Mouse (Mus musculus): ENCODE results near the gene Npas3.

The Npas3 gene

GRCm38 (mm10) chr12:53722156-53722555 is 473.7 kb downstream of the Npas3 start:
- no peak for DNase-seq

DNA sequence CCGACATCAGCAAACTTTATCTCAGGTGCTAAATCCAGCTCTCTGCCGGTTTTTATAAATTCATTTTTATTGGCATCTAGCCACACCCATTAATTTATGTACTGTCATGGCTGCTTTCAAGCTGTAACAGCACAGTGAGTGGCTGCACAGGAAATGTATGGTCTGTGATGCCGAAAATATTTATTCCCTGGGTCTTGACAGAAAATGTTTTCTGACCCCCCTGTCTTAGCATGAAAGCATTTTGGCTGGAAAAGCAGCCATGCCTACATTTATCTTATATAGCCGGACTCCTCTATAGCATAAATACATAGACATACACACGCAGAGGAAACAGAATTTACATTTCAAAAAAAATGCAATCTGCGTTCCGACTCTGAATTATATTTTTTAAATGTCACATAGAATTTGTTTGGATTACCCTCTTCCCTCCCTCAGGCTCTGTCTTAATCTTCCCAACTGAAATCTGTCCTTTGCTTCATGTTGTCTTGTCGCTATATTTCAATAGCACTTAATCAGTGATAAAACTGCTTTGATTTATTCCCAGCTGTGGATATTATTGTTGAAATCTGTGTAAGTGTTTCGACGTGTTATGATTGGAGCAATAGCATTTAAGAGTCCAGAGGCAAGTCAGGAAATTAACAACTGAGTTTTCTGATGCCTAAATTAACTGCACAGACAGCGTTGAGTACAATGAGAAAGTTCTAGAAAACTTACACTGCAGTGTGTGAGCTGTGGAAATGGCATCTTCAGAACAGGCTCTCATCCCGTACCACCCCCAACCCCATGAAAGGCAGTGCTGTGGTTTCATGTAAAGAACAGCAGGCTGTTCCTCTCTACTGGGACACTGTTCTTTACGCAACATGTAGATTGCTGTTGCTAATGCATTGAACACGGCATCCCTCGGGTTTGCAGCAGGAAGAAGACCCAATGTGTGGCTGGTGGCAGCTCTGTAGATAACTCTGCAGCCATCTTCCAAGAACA is 474.5 kb downstream of the Npas3 start:
- no peak for DNase-seq

DNA sequence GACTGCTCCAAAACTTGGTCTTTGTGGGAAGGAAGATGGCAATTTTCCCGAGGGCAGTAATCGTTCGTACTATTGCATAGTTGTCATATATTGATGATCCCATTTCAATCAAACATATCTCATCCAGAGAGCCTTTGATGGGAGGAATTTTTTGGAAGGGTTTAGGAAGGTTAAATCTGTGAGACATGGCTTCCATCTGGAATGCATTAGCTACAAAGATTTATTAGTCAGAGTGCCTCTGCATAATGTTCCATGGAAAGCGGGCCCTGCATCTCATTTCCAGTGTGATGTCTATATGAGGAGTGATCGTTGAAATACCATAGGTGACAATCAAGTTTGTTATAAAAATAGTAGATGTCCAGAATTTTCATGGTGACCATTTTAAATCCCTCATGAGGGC is 480.8 kb downstream of the Npas3 start:
- DNase-seq = no peak

DNA sequence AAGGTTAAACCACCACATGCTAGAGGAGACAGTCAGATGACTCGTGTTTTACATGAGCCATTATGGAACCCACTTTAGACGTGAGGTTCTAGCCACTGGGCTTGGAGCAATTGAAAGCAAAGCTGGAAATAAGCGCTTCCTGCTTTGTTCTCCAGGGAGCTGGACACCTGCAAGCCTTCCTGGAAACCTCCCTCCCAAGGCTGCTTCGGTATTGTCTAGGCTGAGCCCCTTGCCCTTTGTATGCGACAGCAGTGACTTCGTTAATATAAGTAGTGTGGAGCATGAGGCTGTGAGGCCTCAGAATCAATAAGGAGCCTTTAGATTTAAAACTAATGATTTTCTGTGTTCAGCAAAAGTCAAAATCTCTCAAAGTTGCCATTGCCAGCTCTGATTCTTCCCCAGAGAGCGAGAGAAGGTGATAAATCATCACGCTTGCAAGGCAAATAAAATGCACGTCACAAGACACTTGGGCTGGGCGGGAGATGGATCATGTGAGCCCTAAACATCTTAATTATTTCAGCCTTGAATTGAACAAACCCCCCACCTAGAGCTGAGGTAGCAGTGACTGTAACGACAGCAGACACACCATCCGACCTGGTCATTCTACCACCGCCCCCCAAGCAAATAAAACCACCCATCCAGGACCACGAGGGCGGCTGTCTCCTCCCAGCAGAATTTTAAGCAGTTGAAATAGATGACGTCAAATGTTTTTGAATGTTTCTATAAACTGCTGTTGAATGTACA is 490.2 kb downstream of the Npas3 start:
- no peak for DNase-seq

DNA sequence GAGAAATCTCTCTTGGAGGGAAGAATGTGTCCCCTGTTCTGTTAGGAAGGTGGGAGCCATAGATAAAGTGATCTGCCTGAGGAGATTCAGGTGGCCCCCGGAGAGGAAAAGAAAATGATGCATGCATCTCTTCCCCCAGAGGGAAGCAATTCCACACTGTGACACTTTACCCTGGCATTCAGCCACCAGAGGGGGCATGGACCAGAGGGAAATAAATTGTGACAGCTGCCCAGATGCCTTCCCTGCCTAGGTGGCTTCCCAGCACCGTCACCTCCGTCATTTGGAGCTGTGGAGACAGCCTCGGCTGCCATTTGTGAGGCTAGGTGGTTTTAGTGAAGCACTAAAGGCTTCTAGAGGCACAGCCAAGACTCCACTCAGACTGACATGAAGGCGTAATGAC is 498.2 kb downstream of the Npas3 start:
- DNase-seq = no peak

DNA sequence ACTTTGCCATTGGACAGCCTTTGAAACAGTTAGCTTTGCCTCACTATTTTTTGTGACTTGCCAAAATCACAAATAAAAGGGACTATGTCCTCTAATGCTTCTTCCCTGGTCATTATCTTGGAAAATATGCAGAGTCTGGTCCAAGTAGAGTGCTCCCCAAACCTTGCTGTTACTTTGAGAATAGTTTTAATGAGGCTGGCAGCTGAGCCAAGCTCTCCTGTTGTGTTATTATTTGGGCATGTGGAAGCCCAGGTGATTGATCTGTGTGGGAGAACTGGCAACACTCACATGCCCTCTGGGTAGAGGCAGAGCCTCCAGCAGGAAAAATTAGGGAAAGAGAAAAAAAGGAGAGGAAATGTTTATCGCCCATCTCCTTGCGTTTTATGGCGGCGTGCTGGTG is 500.9 kb downstream of the Npas3 start:
- DNase-seq = no peak

DNA sequence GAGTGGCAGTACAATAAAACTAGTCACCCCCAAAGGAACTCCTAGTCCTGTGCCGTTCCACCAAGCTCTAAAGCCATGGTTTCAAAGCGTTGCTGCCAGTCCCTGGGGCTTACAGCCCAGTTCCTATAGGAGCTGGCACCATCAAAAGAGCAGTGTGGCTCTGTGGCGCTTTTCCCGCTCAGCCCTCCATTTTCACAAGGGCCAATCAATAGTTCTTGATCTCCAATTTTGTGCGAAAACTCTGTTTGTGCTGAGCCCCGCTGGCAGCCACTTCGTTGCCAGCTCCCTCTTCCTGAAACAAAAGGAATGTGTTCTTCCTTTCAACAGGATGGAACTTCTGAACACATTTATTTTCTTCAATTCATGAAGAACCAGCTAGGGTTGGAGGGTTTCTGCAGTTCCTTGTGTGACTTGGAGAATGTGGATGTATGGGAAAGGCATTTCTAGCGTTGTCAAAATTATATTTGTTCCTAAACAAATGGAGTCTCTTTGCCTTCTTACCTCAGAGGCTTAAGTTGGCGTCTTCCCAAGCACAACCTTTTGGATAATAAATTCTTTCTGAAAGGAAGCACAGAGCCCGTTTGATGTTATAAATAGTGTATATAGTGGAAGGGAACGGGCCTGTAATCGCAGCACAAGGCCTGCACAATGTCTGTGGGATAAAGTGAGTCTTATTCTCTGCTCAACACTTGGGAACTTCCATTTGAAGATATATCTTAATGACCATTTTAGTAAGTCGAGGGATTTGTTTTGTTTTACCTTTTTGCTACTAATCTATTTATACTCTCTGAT is 504.0 kb downstream of the Npas3 start:
- peak; percentile 39 for DNase-seq

DNA sequence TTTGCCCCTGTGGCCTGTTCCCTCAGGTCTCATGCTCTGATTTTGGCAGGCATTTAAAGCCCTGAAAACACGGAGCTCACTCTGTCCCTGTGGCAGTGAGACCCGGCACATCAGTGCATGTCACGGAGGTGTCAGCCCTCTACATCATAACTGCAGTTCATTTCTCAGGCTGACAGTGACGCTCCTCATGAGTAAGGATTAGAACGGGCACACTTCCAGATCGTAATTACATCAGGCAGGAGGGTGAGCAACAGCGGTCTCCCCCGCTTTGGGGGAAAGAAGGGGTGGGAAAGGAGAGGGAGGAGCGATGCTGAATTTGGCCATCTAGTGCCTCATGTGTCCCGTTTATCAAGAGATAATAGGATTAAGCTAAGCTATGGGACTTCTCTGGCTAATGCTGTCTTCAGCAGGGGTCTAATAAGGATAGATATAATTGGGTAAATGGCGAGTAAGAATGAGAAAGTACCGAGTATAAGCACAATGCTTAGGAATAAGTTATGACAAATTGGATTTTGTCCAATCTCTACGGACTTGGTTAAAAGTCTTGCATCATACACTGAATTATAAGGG is 505.0 kb downstream of the Npas3 start:
- DNase-seq = peak; percentile 76

GRCm38 (mm10) chr12:53754236-53754635 is 505.8 kb downstream of the Npas3 start:
- peak; percentile 63 for DNase-seq

DNA sequence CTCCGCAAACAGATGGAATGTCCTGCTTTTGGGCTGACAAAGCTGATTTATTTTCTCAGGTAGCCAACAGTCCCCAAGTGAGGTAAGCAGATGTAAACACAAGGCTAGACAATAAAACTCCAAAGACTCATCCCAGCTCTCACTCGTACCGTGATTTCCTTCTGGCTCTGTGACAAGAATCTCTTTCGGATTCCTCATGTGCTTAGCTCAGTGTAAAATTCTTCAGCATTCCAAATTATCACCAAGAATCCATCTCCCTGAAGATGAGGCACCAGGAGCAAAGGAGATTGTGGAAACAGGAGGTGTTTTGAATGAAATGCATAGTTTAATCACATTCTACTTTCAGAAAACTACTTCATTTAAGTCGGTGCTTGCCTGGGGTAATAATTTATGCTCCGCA is 509.2 kb downstream of the Npas3 start:
- no peak for DNase-seq

DNA sequence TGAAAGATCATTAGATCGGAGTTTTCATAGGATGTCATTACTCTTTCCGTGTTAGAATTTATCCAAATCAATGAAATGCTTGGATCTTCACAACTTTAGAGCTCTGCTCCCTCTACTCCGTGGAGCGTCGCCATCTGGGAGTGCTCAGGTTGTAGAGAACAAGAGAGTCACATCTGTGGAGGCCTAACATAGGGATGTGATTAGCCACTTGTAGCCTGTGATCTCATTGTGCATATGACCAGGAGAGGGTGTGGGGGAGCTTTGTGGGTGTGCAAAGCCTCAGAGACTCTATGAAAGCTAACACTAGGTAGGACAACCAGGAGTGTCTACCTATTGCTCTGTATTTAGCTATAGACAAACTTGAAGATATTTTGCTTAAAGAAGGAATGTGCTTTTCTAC is 509.9 kb downstream of the Npas3 start:
- peak; percentile 73 for DNase-seq

DNA sequence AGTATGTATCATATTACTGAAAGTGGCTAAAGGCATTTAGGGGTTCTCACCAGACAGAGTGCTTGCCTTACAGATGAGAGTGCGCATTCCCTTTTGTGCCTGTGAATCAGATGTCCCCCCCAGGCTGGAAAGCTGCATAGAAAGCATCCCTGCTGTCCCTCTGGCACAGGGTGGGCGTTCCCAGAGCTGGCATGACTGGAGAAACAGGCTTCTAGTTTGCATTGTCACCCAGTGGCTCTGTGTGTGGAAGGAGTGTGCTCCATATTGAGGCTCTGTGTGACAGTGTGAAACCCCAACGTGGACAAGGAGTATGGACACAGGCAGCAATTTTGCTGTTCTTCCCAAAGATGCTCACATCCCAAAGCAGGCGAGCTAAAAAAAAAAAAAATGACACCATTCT is 515.7 kb downstream of the Npas3 start:
- peak; percentile 17 for DNase-seq

DNA sequence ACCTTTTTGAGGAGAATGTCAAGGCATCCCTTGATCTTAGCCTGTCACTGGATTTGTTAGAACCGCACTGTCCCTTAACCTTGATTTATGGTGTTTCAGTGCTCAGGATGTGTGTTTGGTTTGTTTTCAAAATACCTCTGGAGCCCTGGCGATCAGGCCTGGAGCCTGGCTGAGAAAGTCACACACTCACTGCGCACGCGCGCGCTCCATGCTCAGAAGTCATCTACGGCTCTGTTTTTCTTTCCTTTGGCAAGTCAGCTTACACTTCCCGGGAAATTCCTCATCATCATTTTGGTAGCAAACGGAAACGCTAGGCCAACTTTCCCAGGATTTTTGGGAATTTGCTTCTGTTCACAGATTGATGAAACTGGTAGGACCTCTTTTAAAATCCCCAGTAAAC is 519.9 kb downstream of the Npas3 start:
- DNase-seq = peak; percentile 93

GRCm38 (mm10) chr12:53771394-53771936 is 523.0 kb downstream of the Npas3 start:
- DNase-seq = peak; percentile 76

- DNase-seq = peak; percentile 80
Observed at GRCm38 (mm10) chr12:53781850-53782552, 533.5 kb downstream of the Npas3 start.

DNA sequence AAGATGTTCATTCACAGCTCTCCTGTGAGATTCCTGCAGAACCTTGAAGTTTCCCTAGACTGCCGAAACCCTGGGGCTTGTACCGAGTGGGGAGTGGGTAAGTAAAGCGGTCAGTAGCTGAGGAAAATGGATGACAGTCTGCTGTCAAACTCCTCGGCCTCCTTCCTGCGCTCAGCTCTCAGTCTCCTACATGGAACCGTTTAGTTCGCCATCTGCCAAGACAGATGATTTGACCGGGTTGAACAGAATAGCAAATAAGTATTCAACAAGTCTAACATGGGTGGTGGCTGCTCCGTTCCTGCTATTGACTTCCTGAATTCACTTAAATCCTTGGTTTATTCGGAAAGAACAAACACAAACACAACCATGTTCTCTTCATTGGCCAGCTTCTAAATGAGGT is 541.0 kb downstream of the Npas3 start:
- peak; percentile 72 for DNase-seq

DNA sequence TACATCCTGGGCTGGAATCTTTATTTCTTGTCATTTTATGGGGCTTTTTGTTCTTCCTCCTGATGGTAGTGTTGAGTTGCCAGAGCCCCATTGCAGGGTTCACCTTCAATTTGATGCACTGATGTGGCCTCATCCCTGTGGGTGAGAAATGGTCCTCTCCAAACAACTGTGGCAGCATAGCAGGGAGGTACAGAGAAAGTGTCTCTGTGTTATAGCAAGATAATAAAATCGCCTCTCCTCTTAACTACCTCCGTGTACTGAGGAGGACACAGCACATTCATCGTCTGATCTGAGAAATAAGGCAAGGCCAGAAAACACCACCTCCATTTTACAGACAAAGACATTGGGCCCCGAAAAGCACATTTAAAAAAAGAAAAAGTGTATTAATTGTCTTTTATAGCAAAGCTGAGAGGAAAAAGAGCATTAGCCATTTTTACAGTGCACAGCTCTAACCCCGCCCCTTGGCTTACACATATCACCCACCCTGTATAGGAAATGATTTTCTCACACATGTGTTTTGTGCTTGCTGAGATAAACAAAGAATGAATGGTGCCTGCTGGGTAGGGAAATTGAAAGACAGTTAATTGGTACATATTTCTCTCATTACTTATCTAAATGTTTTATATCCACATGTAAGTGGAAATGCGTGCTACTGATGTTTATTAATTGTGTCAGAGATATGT is 546.4 kb downstream of the Npas3 start:
- peak; percentile 34 for DNase-seq

DNA sequence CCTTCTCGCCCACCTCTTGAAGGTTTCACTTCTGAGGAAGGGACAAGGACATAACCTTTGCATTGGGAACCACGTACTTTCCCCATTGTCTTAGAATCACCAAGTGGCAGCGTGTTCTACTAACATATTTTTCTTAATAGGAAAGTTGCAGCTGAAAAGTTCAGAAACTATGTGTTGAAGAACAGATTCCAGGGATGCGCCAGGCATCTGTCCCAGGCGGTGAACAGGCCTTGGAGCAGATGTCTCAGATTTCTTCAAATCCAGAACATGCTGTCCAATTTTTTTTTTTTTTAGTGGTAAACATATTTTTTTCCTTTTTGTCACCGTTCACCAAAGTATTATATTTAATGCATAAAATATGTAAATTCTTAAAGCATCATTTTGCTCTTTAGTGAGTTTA is 553.4 kb downstream of the Npas3 start:
- DNase-seq = peak; percentile 42

DNA sequence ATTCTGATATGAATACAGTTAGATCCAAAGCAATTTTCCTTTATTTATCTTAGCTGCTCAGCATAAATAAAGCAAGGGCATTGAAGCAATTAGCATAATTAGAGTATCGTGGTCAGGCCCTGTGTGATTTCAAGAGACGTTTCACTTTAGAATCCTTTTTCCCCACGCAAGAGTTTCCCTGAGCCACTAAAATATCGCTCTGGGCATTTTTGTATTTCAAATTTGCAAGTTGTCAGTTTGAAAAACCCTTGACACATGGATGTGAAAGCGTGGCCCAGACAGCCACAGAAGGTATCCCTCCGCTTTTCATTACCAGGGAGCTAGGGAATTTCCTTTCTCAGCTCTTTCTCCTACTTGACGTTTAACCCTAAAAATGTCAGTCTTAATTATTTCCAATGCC is 553.9 kb downstream of the Npas3 start:
- peak; percentile 46 for DNase-seq

- peak; percentile 55 for DNase-seq
Observed at GRCm38 (mm10) chr12:53810081-53810480, 561.6 kb downstream of the Npas3 start.

DNA sequence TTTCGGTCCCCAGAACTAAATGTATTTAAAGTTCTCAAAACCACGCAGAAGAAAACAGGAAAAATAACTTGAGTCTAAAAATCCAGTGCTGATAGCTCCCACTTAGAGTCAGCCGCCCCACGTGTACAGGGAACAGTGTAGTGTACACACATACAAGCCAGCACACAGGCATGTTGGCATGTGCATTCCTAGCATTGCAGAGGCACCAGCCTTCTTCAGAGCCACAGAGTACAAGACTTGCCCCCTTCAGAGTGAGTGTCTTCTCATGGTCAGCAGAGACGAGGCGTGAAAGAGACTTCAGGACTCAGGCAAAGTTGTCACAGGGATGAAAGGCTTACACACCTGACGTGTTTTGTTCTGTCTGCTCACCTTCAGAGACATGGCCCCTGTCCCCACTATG is 565.8 kb downstream of the Npas3 start:
- no peak for DNase-seq

Data from heart, adult 11 months (tissue).